Mouse (Mus musculus) adrenal gland, adult 2 months (tissue): ENCODE data around the gene Celsr1. TPM values are rescaled to one million over a fixed set of nuclear protein-coding genes. Genes with fewer than 3 reads are reported as not detected.

Experiments
- DNase-seq: peaks from one replicate; pipeline ENCODE4 v3.0.0; 2021
- polyA plus RNA-seq: library from polyadenylated mRNA; depleted of rRNA; stranded (reverse); fragments of >200 nt; gene quantifications from 2 replicates; pipeline ENCODE4 v1.2.3, GENCODE M21; 2012
- total RNA-seq, 2 experiments: library from RNA; stranded (reverse); gene quantifications; 2 replicates each; pipeline ENCODE4 v1.2.3; 2021

Celsr1 gene
- total and polyA plus RNA-seq, 3 experiments, result 1.8 to 7.7 (median 4.7) TPM

DNA sequence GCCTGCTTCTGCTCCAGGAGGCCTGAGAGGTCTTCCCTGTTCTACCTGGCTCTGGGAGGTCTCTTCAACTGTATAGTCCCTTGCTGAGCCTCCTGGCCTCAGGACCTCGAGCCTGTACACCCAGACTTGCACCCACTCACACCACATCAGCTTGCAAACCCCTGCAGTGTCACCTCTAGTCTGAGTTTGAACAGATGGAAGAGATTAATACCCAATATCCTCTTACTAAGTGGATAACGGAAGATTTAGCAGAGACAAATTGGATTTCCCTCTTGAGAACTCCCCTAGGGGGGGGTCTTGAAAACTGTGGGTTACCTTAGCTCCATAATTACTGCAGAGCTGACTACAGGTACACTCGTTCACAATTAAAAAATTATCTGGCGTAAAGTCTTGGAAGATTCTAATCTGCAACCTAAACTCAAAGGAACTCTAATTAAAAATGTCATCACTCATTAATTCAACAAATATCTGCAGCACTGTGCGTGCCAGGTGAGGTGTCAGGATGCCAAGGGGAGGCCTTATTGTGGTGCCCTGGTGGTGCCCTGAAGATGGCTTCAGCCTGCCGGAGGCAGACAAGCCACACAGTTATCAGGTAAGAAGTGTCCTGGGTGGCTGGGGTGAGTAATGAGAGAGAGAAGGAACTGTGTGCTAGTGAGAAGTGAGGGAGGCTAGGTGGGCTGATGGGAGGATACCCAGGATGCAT is 38.5 kb downstream of the Celsr1 start:
- no peak for DNase-seq

DNA sequence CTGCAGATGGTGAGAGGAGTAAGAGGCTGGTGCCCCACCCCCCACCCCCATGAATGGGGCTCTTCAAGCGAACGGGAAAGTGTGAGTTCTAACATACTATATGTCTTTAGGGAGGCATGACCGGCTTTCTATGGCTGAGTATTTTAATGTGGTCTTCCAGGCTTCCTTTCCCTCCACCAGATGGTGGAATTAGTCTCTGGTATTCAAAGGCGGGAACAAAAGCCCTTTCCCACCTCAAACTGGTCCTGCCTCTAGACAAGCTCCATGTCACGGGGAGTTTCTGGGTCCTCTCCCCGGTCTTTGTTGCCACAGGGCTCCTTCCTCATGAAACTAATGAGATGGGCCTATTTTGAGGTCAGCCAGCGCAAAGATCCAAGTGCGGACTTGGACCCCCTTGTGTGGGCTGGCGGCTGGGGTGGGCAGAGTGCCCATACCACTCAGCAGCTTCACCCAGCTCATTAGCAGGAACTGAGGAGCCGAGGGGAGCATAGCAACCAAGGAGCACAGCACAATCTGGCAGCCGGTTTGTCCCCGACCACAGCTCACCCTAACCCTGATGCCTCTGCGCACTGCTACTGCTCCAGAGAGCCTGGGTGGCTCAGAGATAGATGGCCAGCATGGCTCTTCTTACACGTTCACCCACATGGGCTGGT is 39.5 kb downstream of the Celsr1 start:
- DNase-seq, result no peak

DNA sequence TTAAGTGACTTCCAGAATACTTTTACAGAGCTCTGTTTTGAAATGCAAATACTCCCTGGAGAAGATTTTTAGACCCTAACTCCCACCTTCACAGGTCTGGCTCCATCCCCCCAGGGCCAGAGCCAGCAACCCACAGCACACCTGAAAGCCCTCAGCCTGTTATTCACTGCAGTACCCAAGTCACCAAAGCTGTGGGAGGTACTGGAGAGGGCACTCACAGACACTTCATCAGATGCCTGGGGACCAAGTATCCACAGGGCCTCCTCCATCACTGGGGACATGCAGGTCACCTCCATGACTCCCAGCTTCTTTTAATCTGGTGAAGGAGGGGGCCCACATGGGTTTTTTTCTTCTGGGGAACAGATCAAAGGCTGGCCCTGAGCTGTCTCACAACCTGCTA is 40.2 kb downstream of the Celsr1 start:
- DNase-seq, result no peak

DNA sequence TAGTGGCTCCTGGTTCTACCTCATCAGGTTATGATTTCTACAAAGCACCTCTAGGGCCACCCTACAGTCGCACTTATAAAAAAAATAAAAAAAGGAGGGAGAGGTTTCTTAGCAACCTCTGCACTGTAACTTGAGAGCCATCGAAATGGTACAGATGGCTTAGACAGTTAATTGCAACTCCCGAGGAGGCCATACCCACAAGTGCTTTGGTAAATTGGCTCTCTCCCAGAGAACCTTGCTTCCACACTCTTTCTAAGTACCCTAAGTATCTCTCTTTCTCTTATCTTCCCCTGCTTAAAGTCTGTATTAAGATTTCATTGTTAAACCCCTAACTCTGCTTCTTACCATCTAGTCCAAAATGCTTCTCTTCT is 41.5 kb downstream of the Celsr1 start:
- no peak for DNase-seq

DNA sequence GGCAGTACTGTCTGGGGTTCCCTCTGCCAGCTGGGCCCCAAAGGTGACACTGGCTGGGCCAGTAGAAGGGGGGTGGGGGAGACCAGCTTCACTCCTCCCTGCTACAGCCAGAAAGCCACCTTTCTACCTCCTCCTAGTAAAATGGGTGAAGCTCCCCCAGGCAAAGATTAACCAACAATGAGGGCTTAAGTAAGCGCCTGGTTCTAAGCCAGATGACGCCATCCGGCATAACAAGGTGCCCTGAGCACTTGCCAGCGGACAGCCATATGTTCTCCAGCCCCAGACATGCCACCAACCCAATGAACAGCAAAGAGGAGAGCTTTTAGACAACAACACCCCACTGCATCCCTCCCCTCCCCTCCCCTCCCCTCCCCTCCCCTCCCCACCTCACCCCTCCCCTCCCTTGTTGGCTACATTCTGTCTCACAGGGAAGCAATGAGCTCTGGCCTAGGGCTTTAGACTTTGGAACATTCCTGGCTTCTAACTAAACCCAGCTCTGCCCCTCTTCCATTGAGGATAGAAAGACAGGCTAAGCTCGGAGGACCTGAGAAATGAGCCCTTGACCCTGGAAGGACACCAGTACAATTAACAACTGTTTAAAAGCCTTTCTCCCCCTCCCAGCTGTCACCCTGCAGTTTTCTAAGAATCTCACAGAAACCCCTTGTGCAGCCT is 42.0 kb downstream of the Celsr1 start:
- DNase-seq, result peak; percentile 29

DNA sequence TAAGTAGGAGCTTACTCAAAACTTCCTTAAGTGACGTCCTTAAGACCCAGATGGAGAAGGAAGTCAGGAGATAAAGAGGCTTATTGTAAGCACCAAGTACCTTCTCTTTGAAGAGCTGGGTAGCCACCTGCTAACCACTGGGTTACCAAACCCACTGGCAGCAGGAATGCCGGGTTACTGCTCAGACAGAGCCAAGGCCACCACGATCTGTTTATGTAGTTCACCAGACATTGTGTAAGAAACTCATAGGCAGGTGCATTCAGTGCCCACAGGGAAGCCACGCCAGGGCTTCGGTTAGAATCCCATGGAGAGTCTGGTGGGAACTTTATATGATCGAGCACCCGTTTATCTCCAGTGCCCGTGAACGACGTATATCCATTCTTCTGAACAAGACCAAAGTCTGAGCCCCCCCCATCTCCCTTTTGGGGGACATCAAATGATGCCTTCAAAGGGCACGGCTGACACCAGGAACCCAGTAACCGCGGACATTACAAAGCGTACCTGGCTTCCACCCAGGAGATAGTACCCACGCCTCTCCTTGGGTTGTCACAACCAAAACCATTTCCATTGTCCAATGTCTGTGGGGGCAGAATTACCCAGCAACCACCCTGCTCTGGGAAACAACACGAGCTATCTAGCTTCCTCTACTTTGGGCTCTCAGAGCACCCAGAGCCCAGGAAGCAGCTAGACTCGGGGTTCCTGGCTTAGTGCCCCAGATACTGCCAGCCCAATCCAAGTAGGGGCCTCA is 42.7 kb downstream of the Celsr1 start:
- no peak for DNase-seq

DNA sequence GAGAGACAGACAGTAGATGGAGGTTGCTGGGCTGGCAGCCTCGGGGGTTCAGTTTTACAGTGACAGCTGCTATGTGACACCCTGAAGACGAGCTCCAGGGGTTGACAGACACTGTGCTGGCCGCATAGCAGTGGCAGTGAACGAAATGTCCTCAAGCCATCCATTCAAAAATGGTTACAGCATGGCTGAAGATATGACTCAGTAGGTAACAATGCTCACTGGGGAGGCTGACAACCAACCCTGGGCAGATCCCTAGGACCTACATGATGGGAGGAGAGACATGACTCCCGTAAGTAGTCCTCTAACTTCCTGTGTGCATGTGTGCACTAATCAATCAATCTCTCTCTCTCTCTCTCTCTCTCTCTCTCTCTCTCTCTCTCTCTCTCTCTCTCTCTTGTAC is 45.7 kb downstream of the Celsr1 start:
- DNase-seq, result no peak

DNA sequence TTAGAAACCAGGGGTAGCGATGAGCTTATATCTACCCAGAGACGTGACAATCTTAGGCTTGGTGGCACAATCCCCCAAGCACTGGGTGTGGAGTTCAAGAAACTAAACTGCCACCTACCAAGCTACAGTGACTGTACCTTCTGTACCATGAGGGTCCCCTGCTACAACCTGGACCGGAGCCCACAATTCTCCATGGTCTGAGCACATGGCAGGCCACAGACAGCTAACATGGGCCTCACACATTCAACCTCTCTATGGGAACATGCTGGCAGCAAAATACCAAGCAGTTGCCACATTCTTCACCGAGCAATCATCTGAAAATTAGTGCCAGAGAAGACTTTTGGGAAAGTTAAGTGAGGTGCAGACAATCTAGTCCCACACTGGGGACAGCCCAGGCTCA is 47.4 kb downstream of the Celsr1 start:
- no peak for DNase-seq

DNA sequence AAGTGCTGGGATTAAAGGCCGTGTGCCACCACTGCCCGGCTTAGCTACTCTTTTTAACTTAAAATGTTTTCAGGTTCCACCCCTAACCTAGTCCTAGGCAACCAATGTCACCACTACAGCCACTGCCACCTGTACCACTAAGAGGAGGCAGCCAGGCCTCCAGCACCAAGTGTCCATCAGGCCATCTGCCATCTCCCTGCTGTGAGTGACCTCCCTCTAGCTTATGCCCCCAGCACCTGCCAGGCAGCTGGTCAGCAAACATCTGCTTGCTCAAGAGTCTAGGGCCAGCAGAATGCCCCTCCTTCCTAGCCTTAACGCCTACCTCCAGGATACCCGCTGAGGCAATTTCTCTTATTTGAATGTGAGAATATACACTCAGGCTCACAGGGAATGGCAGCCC is 48.0 kb downstream of the Celsr1 start:
- no peak for DNase-seq

DNA sequence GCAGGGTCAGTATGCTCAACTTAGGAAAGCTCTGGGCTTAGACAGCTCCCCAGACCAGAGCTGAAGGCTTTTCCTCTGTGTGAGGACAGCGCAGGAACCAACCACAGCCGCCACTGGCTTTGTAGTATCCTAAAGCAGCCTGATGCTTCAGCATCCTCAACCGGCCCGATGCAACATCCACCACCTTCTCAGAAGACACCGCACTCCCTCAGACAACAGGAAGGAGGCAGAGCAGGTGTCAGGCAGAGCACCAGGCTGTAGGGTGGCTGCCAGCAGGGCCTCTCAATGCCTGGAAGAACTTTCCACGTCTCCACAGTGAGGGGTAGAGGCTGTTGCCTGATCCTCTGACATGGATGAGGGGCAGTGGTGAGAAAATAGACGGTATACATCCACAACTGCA is 50.4 kb downstream of the Celsr1 start:
- no peak for DNase-seq

DNA sequence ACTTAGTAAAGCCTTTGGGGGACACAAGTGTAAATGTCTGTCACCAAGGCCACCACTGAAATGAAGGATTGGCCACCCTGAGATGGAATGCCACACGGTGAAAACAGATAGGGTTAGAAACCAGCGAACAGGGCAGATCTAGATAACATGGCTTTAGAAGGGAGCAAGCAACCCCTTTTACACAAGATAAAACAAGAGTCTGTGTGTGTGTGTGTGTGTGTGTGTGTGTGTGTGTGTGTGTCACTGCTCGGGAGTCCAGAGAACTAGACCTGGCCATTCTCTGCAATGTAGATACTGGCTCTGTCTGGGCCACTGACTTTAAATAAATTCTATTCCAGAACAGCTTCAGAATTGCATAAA is 51.2 kb downstream of the Celsr1 start:
- no peak for DNase-seq

DNA sequence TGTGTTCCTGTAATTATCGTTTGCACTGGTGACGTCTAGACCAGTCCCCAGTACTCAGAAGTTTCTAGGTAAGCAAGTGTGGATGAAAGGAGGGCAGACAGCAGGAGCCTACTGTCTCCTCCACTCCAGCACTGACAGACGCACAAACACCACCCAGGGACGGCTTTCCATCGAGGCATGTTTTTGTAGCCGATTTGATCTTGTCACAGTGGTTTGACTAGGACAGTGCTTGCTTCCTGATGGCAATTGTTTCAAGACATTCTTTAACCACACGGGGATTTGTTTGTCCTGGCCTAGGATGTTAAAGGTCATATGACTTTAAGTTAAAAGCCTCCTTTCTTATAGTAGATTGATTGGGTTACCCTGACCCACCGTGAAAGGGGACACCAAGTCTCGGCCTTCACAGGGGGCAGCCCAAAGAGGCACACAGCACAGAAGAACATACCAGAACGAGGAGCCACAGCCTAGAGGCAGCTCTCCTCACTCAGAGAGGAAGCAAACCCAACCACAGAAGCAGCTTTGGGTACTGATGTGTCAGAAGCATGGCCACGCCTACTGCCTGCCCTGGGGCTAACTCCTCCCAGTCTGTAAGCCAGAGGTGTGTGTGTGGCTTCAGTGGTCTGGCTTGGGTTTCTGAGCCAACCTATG is 51.7 kb downstream of the Celsr1 start:
- peak; percentile 14 for DNase-seq

DNA sequence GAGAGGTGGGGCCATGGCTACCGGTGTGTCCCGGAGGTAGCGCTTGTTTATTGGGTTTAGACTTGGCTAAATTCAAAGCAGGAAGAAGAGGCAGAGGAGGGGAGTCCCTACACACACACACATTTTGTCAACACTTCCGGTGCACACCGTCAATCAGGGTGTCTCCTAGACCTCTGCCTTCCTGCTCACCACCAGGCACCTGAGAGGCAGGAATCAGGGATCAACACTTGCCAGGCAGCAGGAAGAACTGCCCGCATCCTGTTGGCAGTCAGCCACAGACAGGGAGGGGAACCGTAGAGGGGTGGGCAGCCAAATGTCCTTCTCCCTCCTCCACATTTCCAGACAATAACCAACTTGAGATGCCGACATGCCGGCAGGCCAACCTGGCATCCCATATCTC is 56.5 kb downstream of the Celsr1 start:
- peak; percentile 24 for DNase-seq

DNA sequence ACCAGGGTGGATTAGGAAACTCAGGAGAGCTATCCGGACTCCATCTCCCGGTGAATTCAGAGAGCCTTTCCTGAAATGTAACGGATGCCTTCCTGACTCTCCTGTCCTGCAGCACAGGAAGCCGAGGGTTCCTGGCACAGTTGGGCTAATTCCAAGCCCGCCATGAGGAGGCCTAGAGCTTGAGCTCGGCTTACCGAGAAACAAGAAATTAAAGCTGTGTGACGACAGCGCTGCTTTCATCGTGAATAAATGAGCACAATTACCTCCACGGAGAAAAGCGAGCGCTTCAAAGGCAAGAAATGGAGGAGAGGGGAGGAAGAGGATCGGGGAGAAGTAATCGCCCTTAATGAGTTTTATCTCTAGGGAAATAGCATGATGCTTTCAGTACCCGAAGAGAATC is 57.8 kb downstream of the Celsr1 start:
- peak; percentile 16 for DNase-seq

DNA sequence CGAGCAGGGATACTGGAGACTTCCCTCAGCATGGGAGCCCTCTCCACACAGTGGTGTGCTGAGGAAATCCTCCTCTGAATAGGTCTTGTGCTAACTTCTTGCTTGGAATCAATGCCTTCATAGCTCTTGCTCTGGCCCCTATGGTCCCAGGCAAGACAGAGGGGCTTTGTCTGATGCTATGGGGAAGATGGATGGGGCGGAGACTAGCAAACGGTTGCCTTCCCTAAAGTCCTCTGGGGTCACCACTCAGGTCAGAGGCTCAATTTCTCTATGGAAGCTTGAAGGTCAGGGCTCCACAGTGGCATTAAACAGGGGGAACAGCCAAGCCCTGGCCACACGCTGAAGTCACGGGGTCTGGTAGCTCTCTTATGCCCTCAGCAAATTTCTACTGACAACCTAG is 62.0 kb downstream of the Celsr1 start:
- no peak for DNase-seq

DNA sequence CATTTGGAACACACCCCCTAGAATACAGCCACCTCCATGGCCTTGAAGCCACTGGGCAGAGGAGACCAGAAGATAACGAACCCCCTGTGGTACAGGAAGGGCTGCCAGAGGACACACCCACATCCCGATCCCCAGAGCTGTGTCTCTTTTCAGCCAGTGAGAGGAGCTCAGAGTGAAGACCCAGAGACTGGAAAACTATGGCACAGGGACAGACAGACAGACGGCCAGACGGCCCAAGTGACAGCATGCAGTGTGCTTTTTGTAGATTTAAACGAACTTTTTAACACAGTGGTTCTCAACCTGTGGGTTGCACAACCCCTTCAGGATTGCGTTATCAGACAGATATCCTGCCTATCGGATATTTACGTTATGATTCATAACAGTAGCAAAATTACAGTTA is 63.1 kb downstream of the Celsr1 start:
- DNase-seq, result no peak

DNA sequence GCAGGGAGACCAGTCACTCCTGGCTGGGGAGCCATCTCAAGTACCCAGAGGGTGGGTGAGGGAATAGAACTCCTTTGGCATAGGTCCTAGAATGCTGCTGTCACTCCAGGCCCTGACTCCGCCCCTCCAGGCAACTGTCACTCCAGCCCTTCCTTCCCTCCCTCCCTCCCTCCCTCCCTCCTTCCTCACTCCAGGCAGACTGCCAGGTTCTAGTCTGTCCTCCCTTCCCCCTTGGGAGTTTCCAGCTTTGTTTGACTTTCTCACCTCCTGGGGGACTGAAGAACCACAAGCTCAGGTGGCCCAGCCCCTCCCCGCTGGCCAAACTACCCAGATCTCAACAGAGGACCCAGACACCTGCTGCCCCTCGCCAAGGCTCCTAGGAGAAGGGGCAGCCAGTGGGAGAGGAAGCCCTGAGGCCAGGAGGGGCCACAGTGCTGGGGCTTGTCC is 63.8 kb downstream of the Celsr1 start:
- peak; percentile 66 for DNase-seq

DNA sequence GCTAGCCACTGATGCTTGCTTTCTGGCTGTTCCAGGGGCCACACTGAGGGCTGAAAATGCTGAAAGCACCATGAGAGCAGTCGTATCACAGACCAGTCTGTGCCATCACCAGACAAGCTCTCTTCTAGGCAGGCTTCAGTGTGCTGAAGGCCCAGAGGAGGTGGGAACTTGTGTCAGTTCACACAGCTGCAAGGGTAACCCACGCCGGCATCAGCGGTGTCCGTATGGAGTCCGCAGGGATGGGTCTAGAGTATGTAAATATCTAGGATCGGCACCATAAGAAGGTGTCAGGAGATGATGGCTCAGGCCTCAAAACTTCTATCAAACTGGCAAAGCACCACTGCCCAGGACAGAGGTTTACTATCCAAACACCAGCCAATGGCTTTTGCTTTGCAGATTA is 64.3 kb downstream of the Celsr1 start:
- DNase-seq, result no peak

DNA sequence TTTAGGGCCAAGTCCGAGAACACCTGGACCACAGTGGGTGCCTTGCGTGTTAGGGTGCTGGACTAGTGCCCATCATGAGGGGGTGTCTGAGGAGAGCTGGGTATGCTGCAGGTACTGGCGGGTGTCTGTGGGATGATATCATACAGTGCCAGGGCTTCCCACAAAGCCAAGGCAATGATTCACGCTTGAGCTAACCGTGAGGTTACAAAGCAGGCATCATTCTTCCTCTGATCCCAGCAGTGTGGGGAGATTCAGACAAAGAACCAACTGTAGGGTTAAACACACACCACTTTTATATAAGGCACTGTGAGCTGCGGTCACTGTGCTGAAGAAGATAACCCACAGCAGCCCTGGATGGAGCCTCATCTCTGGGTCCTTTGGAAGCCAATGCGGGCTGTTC is 67.5 kb downstream of the Celsr1 start:
- no peak for DNase-seq

DNA sequence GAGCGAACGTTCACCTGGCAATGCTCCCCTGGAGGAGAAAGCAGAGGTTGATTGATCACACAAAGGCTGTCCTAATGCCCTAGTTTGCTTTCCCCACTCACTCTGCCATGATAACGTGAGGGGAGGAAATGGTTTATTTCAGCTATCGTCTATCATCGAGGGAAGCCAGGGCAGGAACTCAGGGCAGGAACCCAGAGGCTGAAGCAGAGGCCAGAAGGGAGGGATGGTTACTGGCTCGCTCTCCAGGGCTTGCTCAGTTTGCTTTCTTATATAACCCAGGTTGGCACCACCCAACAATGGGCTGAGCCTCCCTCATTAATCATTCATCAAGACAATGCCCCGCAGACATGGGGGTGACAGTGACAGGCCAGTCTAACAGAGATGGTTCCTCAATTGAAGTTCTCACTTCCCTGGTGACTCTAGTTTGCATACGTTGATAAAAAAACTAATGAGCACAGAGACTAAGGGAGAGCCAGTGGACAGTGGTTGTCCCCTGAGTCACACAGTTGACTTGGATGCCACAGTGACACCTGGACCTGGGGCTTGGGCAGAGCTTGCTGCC is 70.2 kb downstream of the Celsr1 start:
- DNase-seq, result no peak

DNA sequence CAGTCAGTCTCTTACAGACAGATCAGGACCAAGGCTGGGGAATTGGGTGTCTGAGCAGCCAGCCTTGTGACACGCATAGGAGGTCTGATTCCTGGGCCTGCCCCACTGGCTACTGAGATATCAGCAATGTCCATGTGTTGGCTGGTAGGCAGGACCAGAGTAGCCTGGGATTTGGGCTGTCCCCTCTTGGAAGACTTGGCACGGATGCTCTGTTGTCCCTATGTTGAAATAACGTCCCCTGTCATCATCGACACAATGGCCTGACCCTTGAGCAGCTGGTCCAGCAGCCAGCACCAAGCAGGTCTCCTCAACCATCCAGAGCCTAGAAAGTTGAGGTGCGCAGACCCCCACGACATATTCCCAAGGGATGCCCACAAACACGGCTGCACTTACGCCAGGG is 70.9 kb downstream of the Celsr1 start:
- no peak for DNase-seq

DNA sequence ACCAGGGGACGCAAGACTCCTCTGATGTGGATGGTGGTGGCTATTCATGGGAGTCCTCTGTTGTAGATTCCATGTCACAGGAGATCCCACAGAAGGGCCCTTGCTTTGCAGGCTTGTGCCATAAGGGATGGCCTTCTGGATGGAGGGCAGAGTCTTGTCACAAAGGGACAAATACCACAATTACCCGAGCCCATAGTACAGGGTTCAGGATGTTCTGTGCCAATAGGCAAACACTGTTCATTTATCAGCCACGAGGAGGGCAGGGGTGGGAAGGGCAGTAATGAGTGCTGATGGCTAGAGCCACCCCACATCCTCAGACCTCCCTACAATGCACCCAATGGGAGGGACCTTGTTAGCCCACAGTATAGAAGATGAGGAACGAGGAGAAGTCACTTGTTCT is 71.9 kb downstream of the Celsr1 start:
- DNase-seq, result no peak
